Mouse (Mus musculus): ENCODE measurements at regions not wholly inside any gene's neighbourhood (a gene's known extent, or its start where the extent isn't known, plus 50 kb on each side); places are given as distances from the start of the nearest gene placed in this dataset.

- intact Hi-C loops (cut with DNase I), result loop anchor here (10.0 kb wide), 1 partner anchor 604 kb away; no protein-coding TSS in a partner anchor
These were observed 55.2 kb upstream of the Armh4 start for GRCm38 (mm10) chr14:49838410-49838809.

GRCm38 (mm10) chr14:49834695-49835094, 51.5 kb upstream of the Armh4 start:
- intact Hi-C loops (cut with DNase I), result loop anchor here (5.0 to 10.0 kb wide), 2 partner anchors 77 to 600 kb away; no protein-coding TSS in a partner anchor

More at GRCm38 (mm10) chr14:49838410-49838809, 55.2 kb upstream of the Armh4 start:
- no peak for DNase-seq (ENCODE audit: extremely low spot score in 1 of 2, low spot score in 2 of 2)

More at GRCm38 (mm10) chr14:49834695-49835094, 51.5 kb upstream of the Armh4 start:
- peak in 1 of 2 experiments; percentile 2 for DNase-seq (ENCODE audit: extremely low spot score in 1 of 2, low spot score in 2 of 2)
